Mouse (Mus musculus): ENCODE data around the gene Sycp2l. TPM values are rescaled to one million over a fixed set of nuclear protein-coding genes. Genes with fewer than 3 reads are reported as not detected.
A peak's percentile ranks its signal among the peaks of the same experiment; 100 is the strongest.
"Not testable (repeated sequence)": the region's sequence is repeated elsewhere in the genome, so short reads cannot be mapped to it uniquely, and the experiment has no call there.

Gene Sycp2l
- total RNA-seq, 2 experiments from 2014 or later = not detected

DNA sequence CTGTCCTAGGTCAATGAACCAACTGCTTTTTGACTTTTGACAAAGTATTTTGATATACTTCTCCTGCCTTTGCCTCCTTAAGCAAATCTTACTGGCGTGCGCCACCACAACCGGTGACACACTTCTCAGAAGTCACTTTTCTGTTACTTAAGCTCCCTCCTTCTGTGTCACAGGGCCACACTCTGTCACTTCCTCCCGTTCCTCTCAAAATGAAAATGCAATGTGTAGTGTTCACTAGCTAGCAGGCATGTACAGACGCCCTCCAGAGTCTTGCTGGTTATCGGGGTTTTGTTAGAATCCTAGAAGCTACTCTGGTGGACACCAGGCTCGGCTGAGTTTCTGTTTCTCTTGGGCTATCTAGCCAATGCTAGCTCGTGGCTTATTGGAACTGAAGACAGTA is 14.2 kb downstream of the Sycp2l start:
- no peak for DNase-seq

DNA sequence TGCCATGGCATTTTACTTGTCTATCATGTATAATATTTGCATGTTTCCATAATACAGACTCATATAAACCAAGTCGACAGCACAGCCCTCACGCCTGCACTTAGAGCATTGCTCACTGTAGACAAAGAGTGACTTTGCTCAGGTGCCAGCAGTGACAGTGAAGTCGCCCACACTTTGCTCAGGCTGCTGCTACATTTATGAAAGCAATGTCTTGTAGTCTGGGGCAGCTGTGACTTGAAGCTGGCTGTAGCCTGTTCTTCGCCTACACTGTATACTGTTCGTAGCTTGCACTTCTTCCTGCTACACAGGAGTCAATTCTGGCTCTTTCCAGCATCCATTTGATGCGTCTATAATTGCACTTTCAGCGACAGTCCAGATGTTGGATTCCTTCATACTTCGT is 15.0 kb downstream of the Sycp2l start:
- no peak for DNase-seq

DNA sequence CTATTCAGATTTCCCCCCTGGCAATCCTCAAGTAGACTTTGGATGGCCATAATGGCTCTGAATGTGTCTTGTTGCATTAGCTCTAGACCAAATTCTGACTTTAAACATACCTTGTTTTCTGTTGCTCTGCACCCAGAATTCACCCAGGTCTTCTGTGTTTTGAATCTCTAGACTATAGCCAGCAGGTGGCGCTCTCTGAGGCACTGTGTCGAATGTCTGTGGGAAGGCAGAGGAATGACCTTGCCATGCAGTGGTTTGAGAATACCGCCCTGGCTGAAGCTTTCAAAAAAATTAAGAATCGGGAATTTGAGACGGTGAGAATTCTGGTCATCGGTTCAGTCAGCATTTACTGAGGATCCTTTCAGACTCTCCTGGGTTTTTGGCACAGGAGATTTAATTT is 20.8 kb downstream of the Sycp2l start:
- peak; percentile 79 to 80 for DNase-seq

DNA sequence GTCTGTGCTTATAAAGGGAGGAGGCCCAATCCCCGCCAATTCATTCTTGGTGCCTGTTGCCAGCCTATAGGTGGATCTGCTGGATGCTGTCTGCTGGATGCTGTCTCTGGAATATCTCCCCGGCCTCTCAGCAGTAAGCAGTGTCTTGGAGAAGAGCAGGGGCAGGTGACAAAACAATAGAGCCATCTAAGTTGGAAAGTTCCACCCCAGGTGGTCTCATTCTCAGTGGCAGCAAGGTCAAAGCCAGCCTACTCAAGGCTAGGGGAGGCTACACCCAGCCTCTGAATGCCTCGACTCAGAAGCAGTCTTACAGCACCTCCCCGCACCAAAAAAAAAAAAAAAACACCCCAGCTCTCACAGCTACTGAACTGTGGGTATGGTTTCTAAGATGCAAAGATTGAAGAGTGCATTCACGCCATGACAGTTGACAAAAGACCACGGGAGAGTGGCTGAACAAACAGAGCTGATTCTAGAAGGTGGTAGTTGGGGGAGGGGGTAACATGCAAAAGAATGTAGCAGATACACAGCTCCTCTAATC is 31.4 kb downstream of the Sycp2l start:
- DNase-seq = no peak

DNA sequence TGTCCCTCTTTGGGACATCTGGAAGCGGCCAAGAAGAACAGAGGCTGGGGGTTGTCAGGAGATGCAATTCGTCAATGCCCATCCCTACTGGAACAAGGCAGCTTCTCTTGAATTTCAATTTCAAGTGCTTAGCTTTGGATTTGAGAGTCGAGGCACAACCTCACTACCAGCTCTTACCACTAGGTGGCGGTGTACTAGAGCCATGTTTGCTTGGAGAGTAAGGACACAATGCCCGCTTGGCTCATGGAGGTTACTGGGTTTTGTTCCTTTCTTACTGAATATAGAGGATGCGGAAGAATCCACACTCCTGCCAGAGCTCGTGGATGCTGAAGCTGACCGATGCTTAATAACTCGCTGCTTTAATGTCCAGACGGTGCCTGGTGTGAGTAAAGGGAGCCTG is 32.2 kb downstream of the Sycp2l start:
- peak; percentile 47 to 61 for DNase-seq

DNA sequence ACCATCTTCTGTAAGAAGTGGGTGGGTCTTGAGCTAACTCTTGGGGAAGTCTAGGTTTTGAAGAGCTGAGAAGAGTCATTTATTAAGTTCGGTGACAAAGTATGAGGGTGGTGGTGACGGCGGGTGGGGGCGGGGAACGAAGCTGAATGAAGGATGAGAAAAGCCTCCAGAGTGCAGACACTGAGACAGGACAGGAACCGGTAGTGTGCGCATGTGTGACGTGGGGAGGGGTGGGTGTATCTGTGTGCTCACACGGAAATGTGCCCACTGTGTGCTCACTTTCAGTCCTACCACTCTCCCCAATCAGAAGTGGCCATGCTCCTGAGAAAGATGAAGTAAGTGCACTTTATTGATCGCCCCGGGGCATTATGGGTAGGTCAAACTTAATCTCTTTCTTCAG is 39.0 kb downstream of the Sycp2l start:
- no peak for DNase-seq

DNA sequence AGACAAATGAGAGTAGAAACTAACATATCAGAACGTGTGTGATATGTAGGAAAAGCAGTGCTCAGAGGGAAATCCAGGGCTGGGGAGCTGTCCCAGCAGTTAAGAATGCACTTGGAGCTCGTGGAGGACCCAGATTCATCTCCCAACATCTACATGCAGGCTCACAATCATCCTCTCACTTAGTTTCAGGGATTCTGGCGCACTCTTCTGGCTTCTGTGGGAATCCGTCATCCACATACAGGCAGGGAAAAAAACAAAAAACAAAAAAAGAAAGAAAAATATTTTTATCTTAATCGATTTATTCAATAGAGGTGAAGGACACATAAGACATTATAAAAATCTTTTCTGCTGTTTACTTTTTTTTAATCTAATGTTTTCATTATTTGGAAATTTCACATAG is 44.3 kb downstream of the Sycp2l start:
- no peak for DNase-seq

DNA sequence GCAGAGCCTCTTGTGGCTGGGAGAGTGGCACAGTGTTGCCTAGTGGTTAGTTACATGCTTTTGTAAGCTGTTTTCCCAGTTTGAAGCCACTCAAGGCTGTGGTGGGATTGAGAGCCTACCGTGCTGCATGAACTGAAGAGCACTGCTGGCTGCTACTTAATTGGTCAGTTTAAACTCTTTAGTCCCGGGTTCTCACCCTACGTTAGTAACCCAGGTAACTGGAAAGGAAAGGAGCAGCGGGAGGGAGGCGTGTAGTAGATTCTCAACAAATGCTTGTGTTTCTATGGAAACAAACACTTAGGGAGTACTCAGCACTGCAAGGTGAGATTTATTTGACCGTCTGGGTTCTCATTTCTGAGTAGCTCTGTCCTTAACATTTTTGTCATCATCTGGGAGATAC is 73.8 kb downstream of the Sycp2l start:
- no peak for DNase-seq

DNA sequence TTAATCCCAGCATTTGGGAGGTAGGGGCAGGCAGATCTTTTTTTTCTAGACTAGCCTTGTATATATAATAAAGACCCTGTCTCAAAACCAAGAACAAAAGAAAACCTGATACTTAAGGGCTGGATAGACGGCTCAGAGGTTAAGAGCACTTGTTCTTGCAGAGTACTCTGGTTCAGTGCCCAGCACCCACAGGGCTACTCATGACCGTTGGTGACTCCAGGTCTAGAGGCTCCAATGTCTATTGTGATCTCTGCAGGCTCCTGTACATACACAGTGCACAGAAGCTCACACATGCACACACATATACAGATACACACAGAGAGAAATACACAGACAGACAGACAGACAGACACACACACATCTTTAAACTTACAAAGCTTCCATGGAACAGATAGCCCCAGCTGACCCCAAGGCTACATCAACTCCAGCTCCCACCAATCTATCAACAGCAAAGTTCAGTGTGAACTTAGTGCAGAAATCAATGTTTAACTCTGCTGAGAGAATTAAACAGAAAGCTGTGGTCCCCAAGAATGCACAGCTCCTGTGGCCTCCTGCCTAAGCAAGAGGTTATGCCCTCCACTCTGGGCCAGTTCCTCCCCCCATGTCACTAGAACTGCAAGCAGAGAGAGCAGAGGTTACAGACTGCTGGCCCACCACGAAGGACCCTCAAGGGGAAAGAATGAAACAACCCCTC is 81.7 kb downstream of the Sycp2l start:
- DNase-seq = no peak

DNA sequence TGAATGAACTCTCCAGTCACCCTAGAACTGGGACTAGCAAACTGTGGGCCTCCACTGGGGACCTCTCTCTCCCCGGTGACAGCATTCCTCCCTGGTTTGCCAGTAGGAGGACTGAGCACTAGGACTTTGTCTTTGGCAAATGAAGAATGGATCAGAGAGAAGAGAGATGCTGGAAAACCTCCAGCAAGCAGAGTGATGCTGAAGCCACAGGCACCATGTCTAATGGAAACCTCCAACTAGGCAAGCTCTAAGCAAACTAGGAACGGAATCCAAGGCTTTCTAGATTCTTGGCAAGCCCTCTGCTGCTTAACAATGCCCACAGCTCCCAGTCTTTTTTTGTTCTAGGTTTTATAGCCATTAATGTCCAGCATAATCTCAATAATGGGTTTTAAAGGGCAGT is 86.8 kb downstream of the Sycp2l start:
- DNase-seq = no peak

DNA sequence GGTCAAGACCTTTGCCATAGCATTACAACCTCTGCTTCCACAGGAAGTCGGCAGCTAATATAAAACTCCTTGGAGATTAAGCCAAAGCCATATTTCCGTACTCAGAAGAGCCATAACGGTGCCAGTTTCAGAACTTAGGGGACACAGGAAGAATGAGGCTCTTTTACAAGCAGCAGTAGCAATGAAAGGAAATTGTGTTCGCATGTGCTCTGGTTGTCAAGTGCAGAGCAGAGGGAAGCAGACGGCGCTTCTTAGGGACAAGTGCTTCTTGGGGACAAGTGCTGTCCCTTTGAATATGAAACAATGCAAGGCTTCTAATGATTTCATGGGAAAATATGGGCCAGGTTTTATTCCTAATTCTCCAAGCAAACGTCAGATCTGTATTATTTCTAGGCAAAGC is 89.2 kb downstream of the Sycp2l start:
- no peak for DNase-seq

DNA sequence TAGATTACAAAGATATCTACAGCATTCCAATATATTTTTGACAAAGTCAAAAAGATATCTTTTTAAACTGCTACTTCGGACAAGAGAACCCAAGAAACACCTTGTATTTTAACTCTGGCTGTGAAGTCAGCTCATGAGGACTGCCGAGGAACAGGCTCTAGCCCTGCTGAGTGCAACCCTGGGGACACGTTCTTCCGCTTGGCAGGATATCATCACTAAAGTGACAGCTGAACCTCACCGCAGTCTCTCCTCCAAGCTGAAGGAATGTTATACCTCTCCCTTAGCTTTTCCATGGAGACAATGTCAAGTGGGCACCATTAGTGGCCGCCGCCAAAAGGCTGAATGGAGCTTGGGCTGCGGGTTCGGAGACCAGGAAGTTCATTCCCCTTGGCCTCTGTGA is 89.6 kb downstream of the Sycp2l start:
- no peak for DNase-seq

DNA sequence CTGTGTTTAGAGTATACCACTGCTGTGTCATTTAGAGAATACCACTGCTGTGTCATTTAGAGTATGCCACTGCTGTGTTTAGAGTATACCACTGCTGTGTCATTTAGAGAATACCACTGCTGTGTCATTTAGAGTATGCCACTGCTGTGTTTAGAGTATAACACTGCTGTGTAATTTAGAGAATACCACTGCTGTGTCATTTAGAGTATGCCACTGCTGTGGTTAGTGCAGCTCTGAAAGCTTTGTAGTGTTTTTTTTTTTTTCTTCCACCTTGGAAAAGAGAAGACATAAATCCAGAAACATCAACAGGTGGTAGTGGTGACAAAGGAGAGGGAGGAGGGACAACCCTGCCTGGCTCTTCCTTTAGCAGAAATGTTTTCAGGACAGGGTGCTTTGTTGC is 91.5 kb downstream of the Sycp2l start:
- DNase-seq = not testable (repeated sequence)

DNA sequence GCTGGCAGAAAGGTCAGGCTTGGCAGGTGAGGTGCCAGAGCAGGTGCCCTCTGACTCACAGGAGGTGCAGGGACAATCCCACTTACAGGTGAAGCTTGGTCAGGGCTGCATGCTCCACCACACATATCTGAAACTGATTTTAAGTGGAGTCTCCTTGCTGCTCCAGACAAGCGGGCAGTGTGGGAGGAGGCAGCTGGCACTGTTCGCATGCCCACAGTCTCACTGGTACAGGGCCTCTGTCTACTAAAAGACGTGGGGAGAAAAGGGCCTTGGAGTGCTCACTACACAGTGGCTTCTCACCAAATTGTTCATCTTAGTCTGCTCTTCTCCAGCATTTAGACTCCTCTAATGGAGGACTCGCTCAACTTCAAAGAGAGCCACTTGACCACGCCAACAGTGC is 92.1 kb downstream of the Sycp2l start:
- DNase-seq = no peak

DNA sequence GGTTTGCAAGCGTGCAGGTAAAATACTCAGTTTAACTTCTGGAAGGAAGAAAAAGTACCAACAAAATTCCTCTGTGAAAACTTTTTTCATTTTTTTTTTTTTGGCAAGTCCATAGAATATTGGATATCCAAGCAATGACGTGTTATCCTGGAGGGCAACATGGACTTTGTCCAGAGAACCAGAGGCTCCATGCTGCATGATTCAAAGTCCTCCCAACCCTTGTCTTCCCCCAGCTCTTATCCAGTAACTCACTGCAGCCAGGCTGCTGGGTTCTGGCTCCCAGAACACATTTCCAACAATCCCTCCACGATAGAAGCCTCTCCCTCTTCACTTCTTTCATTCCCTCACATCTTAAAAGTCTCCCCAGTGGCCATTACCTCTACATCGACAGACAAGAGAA is 97.2 kb downstream of the Sycp2l start:
- DNase-seq = no peak

DNA sequence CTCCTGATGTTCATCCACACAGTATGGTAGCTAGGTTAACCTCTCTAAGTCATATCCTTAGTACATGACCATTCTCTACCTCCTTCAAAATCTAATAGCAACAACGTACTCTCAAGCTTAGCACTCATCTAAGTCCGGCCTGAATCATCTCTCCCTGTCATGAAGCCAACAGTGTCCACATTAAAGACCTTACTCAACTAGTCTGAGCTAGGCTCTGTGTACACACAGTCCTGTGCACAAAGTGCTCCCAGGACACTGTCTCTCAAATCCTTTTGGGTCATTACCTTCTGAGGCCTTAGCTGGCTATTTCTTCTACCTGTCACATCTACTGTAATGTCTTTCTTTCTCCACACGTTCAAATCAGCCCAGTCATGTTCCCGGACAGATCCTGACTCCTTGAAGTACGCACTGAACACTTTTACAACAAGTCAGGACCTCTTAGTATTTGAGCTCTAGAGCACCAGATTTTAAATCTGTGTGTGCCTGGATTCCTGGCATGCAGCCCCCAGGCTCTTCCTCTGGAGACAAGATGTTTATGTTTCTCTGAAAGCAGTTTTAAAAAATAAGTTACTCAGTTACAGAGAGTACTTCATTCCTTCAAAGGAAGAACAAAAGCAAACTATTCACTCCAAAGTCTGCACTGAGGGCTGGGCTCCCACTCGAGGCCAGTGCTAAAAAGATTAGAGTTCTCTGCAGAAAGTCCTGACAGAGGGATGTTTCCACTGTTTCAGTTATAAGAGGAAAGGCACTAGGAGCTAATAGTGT is 98.6 kb downstream of the Sycp2l start:
- DNase-seq = no peak

DNA sequence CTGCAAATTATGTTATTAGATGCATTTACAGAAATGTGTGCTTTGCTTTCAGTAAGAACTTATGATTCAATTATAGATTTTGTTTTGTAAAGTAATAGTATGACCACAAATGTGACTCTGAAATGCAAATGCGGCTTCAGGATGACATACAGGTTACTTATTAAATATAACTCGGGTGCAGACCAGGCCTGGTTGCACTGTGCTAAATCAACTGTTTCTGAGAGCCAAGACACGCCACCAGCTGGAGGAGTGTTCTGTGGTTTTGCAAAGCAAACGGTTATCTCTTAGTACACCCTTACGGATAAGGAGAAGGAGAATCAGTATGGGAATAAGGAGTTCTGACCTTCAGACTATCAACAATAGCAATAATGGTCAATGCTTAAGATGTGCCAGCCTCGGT is 101.6 kb downstream of the Sycp2l start:
- DNase-seq = no peak

DNA sequence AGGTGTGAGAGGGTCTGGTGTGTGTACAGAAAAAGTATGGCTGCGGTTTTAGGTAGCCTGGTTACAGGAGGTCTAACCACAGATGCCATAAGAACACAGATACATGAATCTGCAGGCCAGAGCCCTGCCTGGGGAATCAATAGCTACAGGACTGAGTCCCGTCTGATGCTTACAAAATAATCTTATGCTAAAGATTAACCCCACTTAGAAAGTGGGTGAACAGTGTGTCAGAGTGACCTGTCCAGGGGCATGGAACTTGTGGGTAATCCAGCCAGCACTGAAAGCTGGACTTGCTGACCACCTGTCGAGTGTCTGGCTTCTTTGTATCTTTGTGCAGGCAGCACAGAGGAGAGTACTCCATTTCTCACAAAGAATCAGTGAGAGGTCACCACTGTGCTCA is 102.1 kb downstream of the Sycp2l start:
- DNase-seq = no peak

DNA sequence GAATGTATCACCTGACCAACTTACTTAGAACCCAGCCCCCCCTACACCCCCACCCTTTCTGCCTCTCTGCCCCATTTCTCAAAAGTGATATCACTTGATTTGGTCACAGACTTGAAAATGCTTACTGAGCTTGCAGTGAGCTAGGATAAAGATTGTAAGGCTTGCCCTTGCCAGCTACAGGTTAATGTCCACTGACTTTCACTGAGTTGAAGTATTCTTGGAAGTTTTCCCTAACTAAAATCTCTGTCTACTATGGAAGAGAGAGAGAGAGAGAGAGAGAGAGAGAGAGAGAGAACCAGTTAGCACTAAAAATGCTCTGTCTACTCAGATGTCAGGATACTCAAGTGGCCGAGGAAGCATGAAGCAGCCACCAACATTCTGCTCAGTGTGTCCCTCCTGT is 104.9 kb downstream of the Sycp2l start:
- DNase-seq = no peak

DNA sequence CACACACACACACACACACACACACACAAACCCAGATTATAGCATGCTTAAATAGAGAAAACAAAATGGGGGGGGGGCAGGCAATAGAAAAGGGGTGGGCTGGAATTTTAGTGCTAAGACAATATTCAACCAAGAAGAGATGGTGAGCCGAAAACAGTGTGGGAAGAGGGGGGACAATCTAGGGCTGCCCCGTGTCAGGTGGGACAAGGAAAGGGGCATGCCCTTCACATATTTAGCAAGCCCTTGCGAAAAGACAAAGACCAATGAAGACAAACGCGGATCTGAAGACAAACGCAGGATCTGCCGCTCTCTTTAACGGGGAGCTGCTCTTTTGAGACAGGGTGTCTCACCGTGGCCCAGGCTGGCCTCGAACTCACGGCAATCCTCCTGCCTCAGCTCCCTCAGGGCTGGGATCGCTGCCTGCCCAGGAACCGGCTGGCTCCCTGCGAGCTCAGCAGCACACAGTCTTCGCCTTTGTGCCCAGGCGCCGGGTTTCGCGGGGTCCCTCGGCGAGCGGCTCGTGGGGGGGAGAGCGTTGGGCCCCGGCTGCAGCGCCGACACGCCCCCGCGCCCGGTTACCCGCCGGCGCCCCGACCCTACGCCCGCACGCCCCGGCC is 105.7 kb downstream of the Sycp2l start:
- no peak for DNase-seq

DNA sequence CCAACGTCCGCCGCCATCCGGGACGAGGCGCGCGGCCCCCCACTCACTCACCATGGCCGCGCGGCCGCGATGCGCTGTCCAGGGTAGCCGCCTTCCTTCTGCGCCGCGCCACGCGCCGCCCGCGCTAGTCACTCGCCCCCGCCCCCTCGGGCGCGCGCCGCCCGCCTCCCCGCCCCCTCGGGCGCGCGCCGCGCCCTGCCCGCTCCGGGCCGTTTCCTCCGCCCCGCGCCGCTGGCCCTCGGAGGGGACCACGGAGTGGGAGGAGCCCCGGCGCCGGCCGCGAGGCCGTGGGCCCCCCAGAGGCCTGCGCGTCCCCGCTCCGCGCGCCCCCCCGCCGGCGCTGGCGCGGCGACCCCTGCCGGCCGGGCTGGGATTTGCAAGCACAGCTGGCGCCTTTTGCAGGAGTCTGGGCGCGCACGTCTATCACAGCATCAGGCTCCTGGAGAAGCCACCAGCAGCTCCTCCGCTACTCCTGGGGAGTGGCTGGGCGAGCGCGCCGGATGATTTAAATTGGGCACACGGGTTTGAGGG is 106.3 kb downstream of the Sycp2l start, which contains the start of gene Elovl2:
Gene Elovl2 (minus strand): TSS at position 102 of the 531 bp plus-strand sequence.
- DNase-seq = peak; percentile 80 to 85
